Mouse (Mus musculus): ENCODE measurements at regions not wholly inside any gene's neighbourhood (a gene's known extent, or its start where the extent isn't known, plus 50 kb on each side); places are given as distances from the start of the nearest gene placed in this dataset.

GRCm38 (mm10) chr12:49732351-49732750 lies 347.4 kb downstream of the Gm43517 start:
- Histone ChIP-seq H3K9me3 (ENCODE audit: low read length) (no peaks in the 10 kb centered on the region), H3K4me1 (ENCODE audit: insufficient read depth, low read depth, low read length) (no peaks in the 10 kb centered on the region), H3K36me3 (ENCODE audit: insufficient read depth, low read length) (no peaks in the 10 kb centered on the region), H3K9ac (replicated peaks; ENCODE audit: low read depth) (no peak overlapping the region), H3K27ac (ENCODE audit: low read length) (no peak overlapping the region), H3K4me2 (replicated peaks; ENCODE audit: low read depth, low read length) (no peak overlapping the region), H3K27me3 (replicated peaks; ENCODE audit: insufficient read depth, low read length) (no peaks in the 10 kb centered on the region), H3K4me3 (ENCODE audit: low read depth, low read length) (no peak overlapping the region)
- DNase-seq (ENCODE audit: low spot score): no peak
- TF ChIP-seq CTCF (IDR thresholded peaks at IDR 0.05) (no peak), EP300 (IDR thresholded peaks at IDR 0.05) (no peak)
- ATAC-seq: no peak

- Histone ChIP-seq H3K9me3 (ENCODE audit: low read length) (no peaks in the 10 kb centered on the region), H3K27ac (ENCODE audit: low read length) (no peak overlapping the region), H3K9ac (replicated peaks; ENCODE audit: low read depth) (no peak overlapping the region), H3K36me3 (ENCODE audit: insufficient read depth, low read length) (no peaks in the 10 kb centered on the region), H3K27me3 (replicated peaks; ENCODE audit: insufficient read depth, low read length) (no peaks in the 10 kb centered on the region), H3K4me1 (ENCODE audit: insufficient read depth, low read depth, low read length) (no peaks in the 10 kb centered on the region), H3K4me2 (replicated peaks; ENCODE audit: low read depth, low read length) (no peak overlapping the region), H3K4me3 (ENCODE audit: low read depth, low read length) (no peak overlapping the region)
- WGBS: 36% methylated on average over 4 of the region's 4 CpGs
- peak; percentile 52 for DNase-seq (ENCODE audit: low spot score)
- peak; percentile 80 for ATAC-seq
- TF ChIP-seq CTCF (IDR thresholded peaks at IDR 0.05): no peak
- TF ChIP-seq EP300 (IDR thresholded peaks at IDR 0.05): peak; percentile 36; the same call in 1 of the 2 replicates
Measured at GRCm38 (mm10) chr12:49737100-49737499, 352.1 kb downstream of the Gm43517 start.

- no peak overlapping the region for H3K4me3 ChIP-seq (ENCODE audit: low read depth, low read length)
Measured at GRCm38 (mm10) chr12:49739960-49740740, 355.2 kb downstream of the Gm43517 start.

GRCm38 (mm10) chr12:49743402-49743801 lies 358.4 kb downstream of the Gm43517 start:
- no peak for TF ChIP-seq EP300 (IDR thresholded peaks at IDR 0.05)
- no peak for TF ChIP-seq CTCF (IDR thresholded peaks at IDR 0.05)
- WGBS: 67% methylated on average over 2 of the region's 2 CpGs

More at GRCm38 (mm10) chr12:49739960-49740740, 355.2 kb downstream of the Gm43517 start:
- Histone ChIP-seq H3K27ac (ENCODE audit: low read length) (no peak overlapping the region), H3K4me2 (replicated peaks; ENCODE audit: low read depth, low read length) (no peak overlapping the region), H3K4me1 (ENCODE audit: insufficient read depth, low read depth, low read length) (no peaks in the 10 kb centered on the region), H3K9me3 (ENCODE audit: low read length) (no peaks in the 10 kb centered on the region), H3K36me3 (ENCODE audit: insufficient read depth, low read length) (no peaks in the 10 kb centered on the region), H3K27me3 (replicated peaks; ENCODE audit: insufficient read depth, low read length) (no peaks in the 10 kb centered on the region), H3K9ac (replicated peaks; ENCODE audit: low read depth) (no peak overlapping the region)
- 61% methylated on average over 12 of the region's 12 CpGs for WGBS
- ATAC-seq (no peak), DNase-seq (ENCODE audit: low spot score) (no peak)
- TF ChIP-seq CTCF (IDR thresholded peaks at IDR 0.05): no peak
- no peak for TF ChIP-seq EP300 (IDR thresholded peaks at IDR 0.05)

GRCm38 (mm10) chr12:49747081-49747480 lies 362.1 kb downstream of the Gm43517 start:
- Histone ChIP-seq H3K9me3 (ENCODE audit: low read length) (no peaks in the 10 kb centered on the region), H3K36me3 (ENCODE audit: insufficient read depth, low read length) (no peaks in the 10 kb centered on the region), H3K4me2 (replicated peaks; ENCODE audit: low read depth, low read length) (no peak overlapping the region), H3K4me1 (ENCODE audit: insufficient read depth, low read depth, low read length) (no peaks in the 10 kb centered on the region), H3K9ac (replicated peaks; ENCODE audit: low read depth) (no peak overlapping the region), H3K27ac (ENCODE audit: low read length) (no peak overlapping the region), H3K27me3 (replicated peaks; ENCODE audit: insufficient read depth, low read length) (no peaks in the 10 kb centered on the region), H3K4me3 (ENCODE audit: low read depth, low read length) (no peak overlapping the region)
- no peak for ATAC-seq
- TF ChIP-seq CTCF (IDR thresholded peaks at IDR 0.05) (no peak), EP300 (IDR thresholded peaks at IDR 0.05) (no peak)
- WGBS: 70% methylated on average over 2 of the region's 2 CpGs
- DNase-seq (ENCODE audit: low spot score): no peak

More at GRCm38 (mm10) chr12:49743402-49743801, 358.4 kb downstream of the Gm43517 start:
- H3K9ac ChIP-seq (replicated peaks; ENCODE audit: low read depth): no peak overlapping the region
- no peaks in the 10 kb centered on the region for H3K9me3 ChIP-seq (ENCODE audit: low read length)
- DNase-seq (ENCODE audit: low spot score) (no peak), ATAC-seq (no peak)
- H3K27me3 ChIP-seq (replicated peaks; ENCODE audit: insufficient read depth, low read length): no peaks in the 10 kb centered on the region
- no peak overlapping the region for H3K4me3 ChIP-seq (ENCODE audit: low read depth, low read length)
- H3K4me1 ChIP-seq (ENCODE audit: insufficient read depth, low read depth, low read length): no peaks in the 10 kb centered on the region
- no peak overlapping the region for H3K4me2 ChIP-seq (replicated peaks; ENCODE audit: low read depth, low read length)
- no peaks in the 10 kb centered on the region for H3K36me3 ChIP-seq (ENCODE audit: insufficient read depth, low read length)
- H3K27ac ChIP-seq (ENCODE audit: low read length): no peak overlapping the region

GRCm38 (mm10) chr12:49758391-49758790 lies 373.4 kb downstream of the Gm43517 start:
- Histone ChIP-seq H3K4me1 (ENCODE audit: insufficient read depth, low read depth, low read length) (no peaks in the 10 kb centered on the region), H3K4me3 (ENCODE audit: low read depth, low read length) (no peak overlapping the region), H3K36me3 (ENCODE audit: insufficient read depth, low read length) (no peaks in the 10 kb centered on the region), H3K9me3 (ENCODE audit: low read length) (no peaks in the 10 kb centered on the region), H3K27me3 (replicated peaks; ENCODE audit: insufficient read depth, low read length) (no peaks in the 10 kb centered on the region), H3K4me2 (replicated peaks; ENCODE audit: low read depth, low read length) (no peak overlapping the region), H3K9ac (replicated peaks; ENCODE audit: low read depth) (no peak overlapping the region), H3K27ac (ENCODE audit: low read length) (no peak overlapping the region)
- no peak for ATAC-seq
- WGBS: 79% methylated on average over 4 of the region's 4 CpGs
- DNase-seq (ENCODE audit: low spot score): no peak
- TF ChIP-seq EP300 (IDR thresholded peaks at IDR 0.05) (no peak), CTCF (IDR thresholded peaks at IDR 0.05) (no peak)
